Mouse (Mus musculus) layer of hippocampus, adult 9-10 months (tissue): ENCODE data around the gene Ogfrl1.
A peak's percentile ranks its signal among the peaks of the same experiment; 100 is the strongest.

Experiments
- DNase-seq: peaks from one replicate; pipeline ENCODE4 v3.0.0; 2022; ENCODE audit warnings: low spot score

Gene Ogfrl1

DNA sequence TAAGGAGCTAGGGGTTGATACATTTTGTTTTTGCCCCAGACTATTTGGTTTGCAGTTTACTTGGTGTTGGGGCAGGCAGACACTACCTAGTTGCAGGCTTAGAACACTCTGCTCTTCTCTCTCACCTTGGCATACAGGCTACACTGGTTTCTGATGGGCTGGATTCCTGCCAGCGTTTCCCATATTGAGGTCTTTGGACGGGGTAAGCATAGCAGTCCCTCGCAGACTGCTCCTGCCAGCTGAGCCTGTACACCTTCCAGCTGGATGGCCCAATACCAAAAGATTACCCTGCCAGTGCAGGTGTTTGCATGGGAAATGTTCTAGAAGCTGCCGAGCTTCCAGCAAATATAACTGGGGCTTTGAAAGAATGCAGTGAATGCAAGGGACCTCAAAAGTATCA, 45.8 kb downstream of the Ogfrl1 start:
- no peak for DNase-seq

GRCm38 (mm10) chr1:23345633-23346032, 51.9 kb downstream of the Ogfrl1 start:
- no peak for DNase-seq

DNA sequence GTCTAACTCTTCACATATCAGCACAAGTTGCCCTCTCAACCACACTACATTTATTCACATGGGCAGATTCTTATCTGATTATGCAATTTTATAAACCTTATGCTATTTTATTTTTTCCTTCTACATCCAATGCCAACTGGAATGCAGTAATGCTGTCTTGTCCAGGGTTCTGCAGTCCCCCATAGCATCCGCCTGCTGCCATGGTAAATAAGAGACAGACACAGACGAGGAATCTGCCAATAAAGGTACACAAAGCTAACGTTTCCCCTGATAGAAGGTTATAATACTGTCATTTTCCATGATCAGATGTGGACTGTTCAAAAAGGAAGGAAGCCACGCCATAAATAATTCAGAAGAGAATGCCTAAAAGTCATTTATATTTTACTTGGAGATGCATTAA, 54.7 kb downstream of the Ogfrl1 start:
- no peak for DNase-seq

GRCm38 (mm10) chr1:23342224-23342623, 55.3 kb downstream of the Ogfrl1 start:
- no peak for DNase-seq

GRCm38 (mm10) chr1:23335726-23336363, 61.7 kb downstream of the Ogfrl1 start:
- DNase-seq: no peak

- no peak for DNase-seq
These were observed 62.5 kb downstream of the Ogfrl1 start for GRCm38 (mm10) chr1:23335050-23335449.

GRCm38 (mm10) chr1:23332192-23332591, 65.4 kb downstream of the Ogfrl1 start:
- DNase-seq: no peak

DNA sequence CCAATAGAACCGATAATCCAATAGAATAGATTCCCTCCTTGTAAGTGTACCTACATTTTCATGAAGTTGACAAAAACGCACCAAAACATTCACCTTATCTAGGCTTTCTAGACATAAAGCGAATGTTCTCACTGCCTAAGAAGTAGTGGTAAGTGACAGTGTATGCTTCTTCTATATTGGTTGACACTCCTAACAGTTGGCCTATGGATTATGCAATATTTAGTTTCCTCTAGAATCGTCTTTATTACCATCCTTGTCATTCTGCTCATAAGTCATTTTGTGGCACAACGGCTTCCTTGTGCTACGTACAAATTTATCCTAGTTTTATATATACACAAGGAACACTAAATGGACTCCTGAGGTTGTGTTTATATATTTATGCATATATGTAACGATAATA, 72.4 kb downstream of the Ogfrl1 start:
- no peak for DNase-seq

DNA sequence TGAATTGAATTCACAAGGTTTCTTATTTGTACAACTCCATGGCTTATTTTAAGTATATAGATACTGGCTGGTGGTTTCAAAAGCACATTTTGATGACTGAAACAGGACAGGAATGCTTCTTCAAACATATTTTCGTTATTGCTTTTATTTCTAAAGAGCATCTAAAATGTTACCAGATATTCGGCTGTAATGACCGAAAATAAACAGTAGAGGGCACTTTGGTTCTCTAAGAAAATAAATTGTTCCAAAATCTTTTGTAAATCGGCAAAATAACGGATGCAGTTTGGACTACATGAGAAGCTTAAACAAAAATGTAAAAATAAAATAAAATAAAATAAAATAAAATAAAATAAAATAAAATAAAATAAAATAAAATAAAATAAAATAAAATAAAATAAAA, 73.3 kb downstream of the Ogfrl1 start:
- DNase-seq: peak; percentile 68

DNA sequence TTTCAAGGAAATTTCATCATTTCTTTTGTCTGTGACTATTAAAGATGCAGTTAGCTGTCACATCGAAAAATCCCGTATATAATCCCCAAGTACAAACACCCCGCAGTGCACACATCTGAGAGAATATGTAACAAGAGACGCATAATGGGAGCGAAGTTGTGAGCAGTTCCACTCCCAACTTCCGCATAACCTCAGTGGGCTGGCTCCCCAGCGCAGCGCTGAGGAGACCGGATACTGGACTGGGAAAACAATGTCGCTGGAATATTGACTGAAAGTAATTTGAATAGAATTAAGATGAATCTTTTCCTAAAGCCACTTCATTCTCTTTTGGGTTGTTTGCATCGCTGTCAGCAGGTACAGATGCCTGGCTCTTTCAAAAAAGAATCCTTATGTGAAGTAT, 74.3 kb downstream of the Ogfrl1 start:
- DNase-seq: no peak

- no peak for DNase-seq
These were observed 75.4 kb downstream of the Ogfrl1 start for GRCm38 (mm10) chr1:23322208-23322607.

GRCm38 (mm10) chr1:23321331-23321851, 76.2 kb downstream of the Ogfrl1 start:
- no peak for DNase-seq

GRCm38 (mm10) chr1:23320591-23321195, 76.9 kb downstream of the Ogfrl1 start:
- no peak for DNase-seq
